Mouse (Mus musculus) forebrain, embryonic 16.5 days (tissue): ENCODE measurements around the gene Nlrp9c. TPM values are rescaled to one million over a fixed set of nuclear protein-coding genes. Genes with fewer than 3 reads are reported as not detected.
"Not testable (repeated sequence)": the region's sequence is repeated elsewhere in the genome, so short reads cannot be mapped to it uniquely, and the experiment has no call there.

ENCODE experiments used
- ATAC-seq: fragments of 200-750 bp; cut with Nextera tagmentation; 2 replicates; pipeline ENCODE4 v1.8.0; 2017; ENCODE audit warnings: mild to moderate bottlenecking, moderate library complexity
- H3K27ac ChIP-seq: fragments of 300-500 bp; sonication (generic); 2 replicates; pipeline ENCODE4 v1.5.1; 2014; ENCODE audit warnings: low read length, control low read depth
- H3K27me3 ChIP-seq: fragments of 300-500 bp; sonication (generic); replicated peaks from 2 replicates; pipeline ENCODE4 v1.6.1; 2014; ENCODE audit warnings: low read length; ENCODE audit not compliant: control insufficient read depth, insufficient read depth
- H3K36me3 ChIP-seq: fragments of 300-500 bp; sonication (generic); 2 replicates; pipeline ENCODE4 v1.6.1; 2014; ENCODE audit not compliant: control insufficient read depth, insufficient read depth
- H3K4me1 ChIP-seq: fragments of 300-500 bp; sonication (generic); replicated peaks from 2 replicates; pipeline ENCODE4 v1.6.1; 2014; ENCODE audit warnings: low read length; ENCODE audit not compliant: control insufficient read depth, insufficient read depth
- H3K4me2 ChIP-seq: fragments of 300-500 bp; sonication (generic); 2 replicates; pipeline ENCODE4 v1.6.1; 2014; ENCODE audit warnings: mild to moderate bottlenecking, low read length, control low read depth
- H3K4me3 ChIP-seq: fragments of 300-500 bp; sonication (generic); replicated peaks from 2 replicates; pipeline ENCODE4 v1.5.1; 2014; ENCODE audit warnings: mild to moderate bottlenecking, low read length, control low read depth
- H3K9ac ChIP-seq: fragments of 300-500 bp; sonication (generic); replicated peaks from 2 replicates; pipeline ENCODE4 v1.6.1; 2014; ENCODE audit warnings: low read depth, low read length, control low read depth
- H3K9me3 ChIP-seq: fragments of 300-500 bp; sonication (generic); 2 replicates; pipeline ENCODE4 v1.6.1; 2016; ENCODE audit warnings: low read length; ENCODE audit not compliant: control insufficient read depth
- WGBS: fragments of 180-500 bp; shearing (Covaris S2); extraction: QIAGEN DNeasy Blood & Tissue Kit; methylation state at CpG from one replicate; pipeline ENCODE4 v1.1.7; 2014; 5-methylcytosine and 5-hydroxymethylcytosine counted together
- polyA plus RNA-seq: library from polyadenylated mRNA; unstranded; fragments of >200 nt; fragmentation: Nextera tagmentation; extraction: Ambion mirVana; gene quantifications from 2 replicates; pipeline ENCODE4 v1.2.1, GENCODE M21; 2015

The Nlrp9c gene
- polyA plus RNA-seq = not detected in 2 replicates

GRCm38 (mm10) chr7:26403600-26403999, at the start of gene Nlrp9c:
TSS of gene Nlrp9c (minus strand) at chr7:26403700.
- H3K36me3 ChIP-seq, H3K9ac ChIP-seq, ATAC-seq, H3K4me2 ChIP-seq, H3K27me3 ChIP-seq, H3K4me3 ChIP-seq, H3K4me1 ChIP-seq, H3K9me3 ChIP-seq, H3K27ac ChIP-seq: not testable (repeated sequence)
- 67% methylated on average over 2 of the region's 2 CpGs for WGBS

GRCm38 (mm10) chr7:26434813-26435212, 31.3 kb upstream of the Nlrp9c start, which contains the start of gene Nlrp4a:
TSS of gene Nlrp4a (plus strand) at chr7:26435113.
- no peaks in the 10 kb centered on the region for H3K36me3 ChIP-seq
- H3K4me3 ChIP-seq = no peak within 1 kb of the TSS
- 85% methylated on average over 5 of the region's 5 CpGs for WGBS
- no peak for ATAC-seq
- no peak within 1 kb of the TSS for H3K9ac ChIP-seq
- H3K27me3 ChIP-seq = no peaks in the 10 kb centered on the region
- H3K9me3 ChIP-seq = peaks cover 4% of the 10 kb centered on the region; the same call in 1 of the 2 replicates
- no peak within 1 kb of the TSS for H3K4me2 ChIP-seq
- H3K4me1 ChIP-seq = no peaks in the 10 kb centered on the region
- no peak within 1 kb of the TSS for H3K27ac ChIP-seq

DNA sequence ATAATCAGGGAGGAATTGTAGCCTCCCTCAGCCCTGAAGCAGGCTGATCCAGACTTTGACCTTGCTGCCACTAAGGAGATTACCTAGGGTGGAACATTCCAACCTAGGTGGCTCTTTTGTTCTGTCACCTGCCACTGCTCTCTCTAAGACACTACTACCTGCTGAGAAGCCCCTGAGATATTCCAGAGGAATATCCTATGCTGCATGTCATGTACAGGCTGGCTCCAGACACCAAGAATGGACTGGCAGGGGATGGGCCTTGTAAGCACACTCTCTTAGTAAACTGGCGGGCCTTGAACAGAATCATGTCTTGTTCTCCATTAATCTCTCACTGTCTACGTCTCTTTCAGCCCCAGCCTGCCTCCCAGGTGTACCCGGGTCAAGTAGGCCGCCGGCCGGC, 11.7 kb downstream of the Nlrp9c start:
- not testable (repeated sequence) for H3K4me2 ChIP-seq, H3K9ac ChIP-seq, H3K27ac ChIP-seq, H3K4me1 ChIP-seq, H3K9me3 ChIP-seq, ATAC-seq, H3K4me3 ChIP-seq, H3K36me3 ChIP-seq, H3K27me3 ChIP-seq
- 88% methylated on average over 6 of the region's 6 CpGs for WGBS

- not testable (repeated sequence) for H3K27me3 ChIP-seq, H3K9ac ChIP-seq, H3K4me3 ChIP-seq, ATAC-seq, H3K9me3 ChIP-seq, H3K27ac ChIP-seq, H3K36me3 ChIP-seq, H3K4me2 ChIP-seq, H3K4me1 ChIP-seq
- WGBS = 82% methylated on average over 2 of the region's 2 CpGs
Measured at GRCm38 (mm10) chr7:26391137-26391536, 12.4 kb downstream of the Nlrp9c start.

DNA sequence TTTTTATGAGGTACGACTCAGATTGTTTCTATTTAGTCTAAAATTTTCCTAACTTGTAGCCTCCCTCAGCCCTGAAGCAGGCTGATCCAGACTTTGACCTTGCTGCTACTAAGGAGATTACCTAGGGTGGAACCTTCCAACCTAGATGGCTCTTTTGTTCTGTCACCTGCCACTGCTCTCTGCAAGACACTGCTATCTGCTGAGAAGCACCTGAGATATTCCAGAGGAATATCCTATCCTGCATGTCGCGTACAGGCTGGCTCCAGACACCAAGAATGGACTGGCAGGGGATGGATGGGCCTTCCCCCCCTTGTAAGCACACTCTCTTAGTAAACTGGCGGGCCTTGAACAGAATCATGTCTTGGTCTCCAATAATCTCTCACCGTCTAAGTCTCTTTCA, 16.8 kb downstream of the Nlrp9c start:
- not testable (repeated sequence) for H3K27ac ChIP-seq, H3K4me3 ChIP-seq, H3K4me2 ChIP-seq, H3K9ac ChIP-seq, H3K27me3 ChIP-seq, H3K4me1 ChIP-seq, ATAC-seq, H3K9me3 ChIP-seq, H3K36me3 ChIP-seq
- WGBS = 85% methylated on average over 5 of the region's 5 CpGs

GRCm38 (mm10) chr7:26380807-26381206, 22.7 kb downstream of the Nlrp9c start:
- no peaks in the 10 kb centered on the region for H3K27me3 ChIP-seq
- H3K4me2 ChIP-seq = no peak overlapping the region
- no peaks in the 10 kb centered on the region for H3K36me3 ChIP-seq
- H3K4me3 ChIP-seq = no peak overlapping the region
- no peak overlapping the region for H3K9ac ChIP-seq
- no peaks in the 10 kb centered on the region for H3K4me1 ChIP-seq
- H3K27ac ChIP-seq = no peak overlapping the region
- ATAC-seq = no peak
- peaks cover 2% of the 10 kb centered on the region; the same call in 1 of the 2 replicates for H3K9me3 ChIP-seq
- 94% methylated on average over 1 of the region's 1 CpGs for WGBS

DNA sequence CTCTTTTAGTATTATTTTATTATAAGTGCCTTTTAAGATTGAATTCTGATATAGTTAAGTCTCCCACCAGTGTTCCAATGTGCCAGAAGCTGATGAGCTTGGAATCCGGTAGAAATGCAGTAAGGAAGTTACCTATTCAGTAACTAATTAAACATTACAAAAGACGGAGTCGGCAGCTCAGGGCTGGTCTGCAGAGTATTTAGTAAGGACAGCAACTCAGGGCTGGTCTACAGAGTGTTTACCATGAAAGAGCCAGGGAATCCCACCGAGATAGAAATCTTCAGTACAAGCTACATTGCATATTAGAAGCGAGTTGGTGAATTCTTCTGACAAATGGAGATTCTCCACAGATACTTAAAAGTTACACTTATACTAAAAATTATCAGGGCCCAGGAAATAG, 30.3 kb downstream of the Nlrp9c start:
- H3K27me3 ChIP-seq, H3K9ac ChIP-seq, H3K36me3 ChIP-seq, H3K27ac ChIP-seq, H3K4me1 ChIP-seq, H3K4me3 ChIP-seq, H3K9me3 ChIP-seq, ATAC-seq, H3K4me2 ChIP-seq: not testable (repeated sequence)
- WGBS = 85% methylated on average over 5 of the region's 5 CpGs

DNA sequence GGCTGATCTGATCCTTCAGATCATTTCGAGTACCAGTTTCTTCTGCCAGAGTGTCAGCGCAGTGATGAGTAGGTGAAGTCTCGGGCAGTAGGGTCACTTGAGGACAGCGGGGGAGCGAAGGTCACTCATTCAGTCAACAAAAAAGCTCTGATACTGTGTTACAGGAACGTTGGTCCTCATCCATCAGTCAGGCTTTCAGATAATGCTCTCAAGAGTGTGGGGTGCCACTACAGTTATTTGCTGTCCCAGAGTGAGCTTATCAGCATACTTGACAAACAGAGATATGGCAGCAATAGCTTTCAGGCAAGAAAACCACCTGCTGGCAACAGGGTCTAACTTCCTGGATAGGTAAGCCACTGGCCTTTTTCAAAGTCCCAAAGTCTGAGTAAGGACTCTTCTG, 46.8 kb downstream of the Nlrp9c start:
- H3K4me3 ChIP-seq, H3K36me3 ChIP-seq, H3K27ac ChIP-seq, H3K4me2 ChIP-seq, H3K9me3 ChIP-seq, H3K27me3 ChIP-seq, H3K9ac ChIP-seq, ATAC-seq, H3K4me1 ChIP-seq: not testable (repeated sequence)
- 87% methylated on average over 5 of the region's 6 CpGs for WGBS

GRCm38 (mm10) chr7:26352258-26352657, 51.2 kb downstream of the Nlrp9c start:
- H3K27ac ChIP-seq, H3K4me3 ChIP-seq, H3K9ac ChIP-seq, H3K9me3 ChIP-seq, H3K36me3 ChIP-seq, H3K27me3 ChIP-seq, H3K4me2 ChIP-seq, ATAC-seq, H3K4me1 ChIP-seq: not testable (repeated sequence)
- WGBS = 83% methylated on average over 2 of the region's 3 CpGs

DNA sequence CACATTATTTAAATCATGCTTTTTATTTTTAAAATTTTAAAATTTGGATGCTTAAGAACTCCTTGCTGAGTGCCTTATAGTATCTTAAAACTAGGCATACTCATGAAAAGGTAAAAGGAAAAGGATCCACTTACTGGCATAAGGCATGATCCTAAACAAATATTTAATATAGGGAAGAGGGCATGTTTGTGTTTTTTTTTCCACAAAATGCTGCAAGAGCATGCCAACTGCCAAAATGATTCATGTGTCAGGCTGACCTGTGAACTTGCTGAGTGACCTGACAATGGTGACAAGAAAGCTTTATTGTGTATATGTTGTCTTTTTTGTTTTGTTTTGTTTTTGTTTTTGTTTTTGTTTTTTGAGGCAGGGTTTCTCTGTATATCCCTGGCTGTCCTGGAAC, 53.3 kb downstream of the Nlrp9c start:
- not testable (repeated sequence) for H3K4me3 ChIP-seq, H3K4me1 ChIP-seq, H3K36me3 ChIP-seq, H3K9me3 ChIP-seq, H3K4me2 ChIP-seq, H3K9ac ChIP-seq, ATAC-seq, H3K27ac ChIP-seq, H3K27me3 ChIP-seq
